Mouse (Mus musculus): ENCODE results near the gene Gm11541. TPM values are rescaled to one million over a fixed set of nuclear protein-coding genes. Genes with fewer than 3 reads are reported as not detected.
"Not testable (repeated sequence)": the region's sequence is repeated elsewhere in the genome, so short reads cannot be mapped to it uniquely, and the experiment has no call there.

The Gm11541 gene
- total RNA-seq, 2 experiments from 2014 or later, result not detected

- DNase-seq (ENCODE audit: low spot score in 2 of 2), result no peak
- intact Hi-C loops (cut with DNase I), result no loop called here
Observed at GRCm38 (mm10) chr11:94699399-94699798, 4.9 kb downstream of the Gm11541 start.

GRCm38 (mm10) chr11:94697703-94698464, 6.4 kb downstream of the Gm11541 start:
- intact Hi-C loops (cut with DNase I), result no loop called here
- no peak for DNase-seq (ENCODE audit: low spot score in 2 of 2)

GRCm38 (mm10) chr11:94697140-94697539, 7.2 kb downstream of the Gm11541 start:
- DNase-seq (ENCODE audit: low spot score in 2 of 2), result no peak
- intact Hi-C loops (cut with DNase I), result no loop called here

GRCm38 (mm10) chr11:94695508-94695907, 8.8 kb downstream of the Gm11541 start:
- intact Hi-C loops (cut with DNase I), result no loop called here
- DNase-seq (ENCODE audit: low spot score in 2 of 2), result no peak

- DNase-seq (ENCODE audit: low spot score in 2 of 2); intact Hi-C loops (cut with DNase I): not testable (repeated sequence)
Observed at GRCm38 (mm10) chr11:94692502-94692901, 11.8 kb downstream of the Gm11541 start.

- intact Hi-C loops (cut with DNase I), result no loop called here
- DNase-seq (ENCODE audit: low spot score in 2 of 2), result no peak
Observed at GRCm38 (mm10) chr11:94687178-94687577, 17.1 kb downstream of the Gm11541 start.

GRCm38 (mm10) chr11:94682427-94682826, 21.9 kb downstream of the Gm11541 start:
- intact Hi-C loops (cut with DNase I), result no loop called here
- no peak for DNase-seq (ENCODE audit: low spot score in 2 of 2)

- intact Hi-C loops (cut with DNase I), result no loop called here
Observed at GRCm38 (mm10) chr11:94681640-94682039, 22.7 kb downstream of the Gm11541 start.

GRCm38 (mm10) chr11:94680639-94681038, 23.7 kb downstream of the Gm11541 start:
- intact Hi-C loops (cut with DNase I), result no loop called here

More at GRCm38 (mm10) chr11:94681640-94682039, 22.7 kb downstream of the Gm11541 start:
- DNase-seq (ENCODE audit: low spot score in 2 of 2), result no peak

GRCm38 (mm10) chr11:94677607-94678145, 26.6 kb downstream of the Gm11541 start:
- peak in 1 of 2 experiments; percentile 51 for DNase-seq (ENCODE audit: low spot score in 2 of 2)
- intact Hi-C loops (cut with DNase I), result no loop called here

More at GRCm38 (mm10) chr11:94680639-94681038, 23.7 kb downstream of the Gm11541 start:
- DNase-seq (ENCODE audit: low spot score in 2 of 2), result no peak

- DNase-seq (ENCODE audit: low spot score in 2 of 2), result peak; percentile 89 to 91
- intact Hi-C loops (cut with DNase I), result no loop called here
Observed at GRCm38 (mm10) chr11:94676754-94677606, 27.3 kb downstream of the Gm11541 start, which contains the start of gene Xylt2. Gene Xylt2, minus strand, starts transcription at chr11:94677515.

GRCm38 (mm10) chr11:94676308-94676707, 28.0 kb downstream of the Gm11541 start:
- no peak for DNase-seq (ENCODE audit: low spot score in 2 of 2)
- intact Hi-C loops (cut with DNase I), result no loop called here

- DNase-seq (ENCODE audit: low spot score in 2 of 2), result no peak
- intact Hi-C loops (cut with DNase I), result no loop called here
Observed at GRCm38 (mm10) chr11:94675446-94675845, 28.9 kb downstream of the Gm11541 start.

- peak in 1 of 2 experiments; percentile 65 for DNase-seq (ENCODE audit: low spot score in 2 of 2)
- intact Hi-C loops (cut with DNase I), result no loop called here
Observed at GRCm38 (mm10) chr11:94674984-94675383, 29.3 kb downstream of the Gm11541 start.

- intact Hi-C loops (cut with DNase I), result no loop called here
- DNase-seq (ENCODE audit: low spot score in 2 of 2), result no peak
Observed at GRCm38 (mm10) chr11:94665281-94665680, 39.0 kb downstream of the Gm11541 start.

- intact Hi-C loops (cut with DNase I), result no loop called here
- DNase-seq (ENCODE audit: low spot score in 2 of 2), result no peak
Observed at GRCm38 (mm10) chr11:94661344-94661743, 43.0 kb downstream of the Gm11541 start.

GRCm38 (mm10) chr11:94653663-94654436, 50.4 kb downstream of the Gm11541 start, which contains the start of the genes Mrpl27 and Eme1:
Gene Mrpl27, plus strand, starts transcription at chr11:94653767.
Gene Eme1, minus strand, starts transcription at chr11:94653964.
- intact Hi-C loops (cut with DNase I), result no loop called here
- DNase-seq (ENCODE audit: low spot score in 2 of 2), result peak; percentile 89

GRCm38 (mm10) chr11:94652973-94653372, 51.3 kb downstream of the Gm11541 start:
- DNase-seq (ENCODE audit: low spot score in 2 of 2), result no peak
- intact Hi-C loops (cut with DNase I), result no loop called here

- DNase-seq (ENCODE audit: low spot score in 2 of 2); intact Hi-C loops (cut with DNase I): not testable (repeated sequence)
Observed at GRCm38 (mm10) chr11:94651241-94651640, 53.1 kb downstream of the Gm11541 start.

All from left cerebral cortex, postnatal 25 days (tissue).